Mouse (Mus musculus) gastrocnemius, postnatal 36 days (tissue): ENCODE measurements around the gene Npr3. TPM values are rescaled to one million over a fixed set of nuclear protein-coding genes. Genes with fewer than 3 reads are reported as not detected.
"Not testable (repeated sequence)": the region's sequence is repeated elsewhere in the genome, so short reads cannot be mapped to it uniquely, and the experiment has no call there.

Experiments
- DNase-seq, 2 experiments: peaks; one replicate each; pipeline ENCODE4 v3.0.0; 2022
- intact Hi-C: fragments of 180-260 bp; cut with DNase I; formaldehyde crosslinking; loops from one replicate; pipeline ENCODE4 v1.15.1; 2025
- total RNA-seq, 2 experiments: library from RNA; stranded (reverse); gene quantifications; 2 replicates each; pipeline ENCODE4 v1.2.3; 2021

The Npr3 gene
- total RNA-seq, 2 experiments from 2014 or later = 4.8 to 14.5 TPM

DNA sequence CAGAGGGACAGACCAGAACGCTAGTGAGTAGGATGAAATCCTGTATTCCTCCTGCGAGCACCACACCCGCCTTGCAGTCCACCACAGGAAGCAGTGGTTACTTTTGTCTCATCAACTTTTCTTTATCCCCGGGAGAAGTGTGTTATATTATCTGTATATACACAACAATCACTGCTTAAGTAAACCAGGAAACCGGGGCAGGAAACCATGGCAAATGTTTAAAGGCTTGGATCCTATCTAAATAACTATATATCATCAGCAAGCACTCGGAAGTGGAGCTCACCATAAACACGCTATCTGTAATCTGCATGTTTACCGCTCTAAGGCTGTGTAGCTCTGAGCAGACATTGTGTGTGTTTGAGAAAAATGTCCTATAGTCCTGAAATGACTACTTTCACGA lies 13.1 kb downstream of the Npr3 start:
- no peak for DNase-seq
- intact Hi-C loops = no loop called here

DNA sequence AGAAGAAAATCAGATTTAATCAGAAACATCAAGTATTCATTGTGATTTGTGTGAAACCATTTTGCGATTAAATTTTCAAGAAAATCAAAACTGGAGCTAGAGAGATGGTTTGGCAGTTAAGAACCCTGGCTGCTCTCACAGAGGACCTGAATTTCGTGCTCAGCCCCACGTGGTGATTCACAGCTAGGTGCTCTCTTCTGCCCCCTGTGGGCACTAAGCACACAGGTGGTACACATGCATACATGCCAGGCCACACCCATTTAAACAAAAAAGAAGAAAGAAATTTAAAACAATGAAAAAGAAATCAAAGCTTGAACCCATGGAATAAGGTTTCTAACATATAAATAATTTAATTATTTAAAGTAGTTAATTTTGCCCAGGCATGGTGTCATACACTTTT lies 15.7 kb downstream of the Npr3 start:
- intact Hi-C loops = no loop called here
- DNase-seq = no peak

DNA sequence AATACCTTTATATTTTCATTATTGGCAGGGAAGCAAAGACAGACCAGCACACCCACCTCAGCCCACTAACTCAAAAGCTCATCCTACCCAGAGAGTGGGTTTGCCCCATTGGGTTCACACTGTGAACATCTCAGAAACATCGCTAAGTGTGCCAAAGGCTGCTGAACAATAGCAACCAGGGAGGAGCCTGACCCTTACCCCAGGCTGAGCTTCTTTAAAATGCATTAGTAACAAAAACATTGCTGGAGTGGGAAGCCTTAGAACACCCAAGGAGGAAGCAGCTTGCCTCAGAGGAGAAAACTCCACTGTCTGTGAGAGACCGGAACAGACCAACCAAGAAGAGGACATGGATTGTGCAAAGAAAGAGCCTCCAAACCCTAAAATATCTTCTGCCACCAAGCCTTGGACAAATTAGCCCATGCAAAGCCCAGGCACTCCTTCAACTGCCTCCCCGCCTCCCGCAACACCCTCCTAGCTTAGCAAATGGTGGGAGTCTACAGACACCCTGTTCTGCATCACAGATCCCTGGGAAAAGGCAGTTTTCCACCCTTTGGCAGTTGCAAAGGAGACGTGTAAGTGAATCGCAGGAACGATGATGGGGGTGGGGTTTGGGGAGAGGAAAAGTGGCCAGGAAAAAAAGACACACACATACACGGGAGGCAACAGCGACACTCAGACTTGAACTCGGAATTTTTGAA lies 24.4 kb downstream of the Npr3 start:
- intact Hi-C loops = no loop called here
- DNase-seq = no peak

DNA sequence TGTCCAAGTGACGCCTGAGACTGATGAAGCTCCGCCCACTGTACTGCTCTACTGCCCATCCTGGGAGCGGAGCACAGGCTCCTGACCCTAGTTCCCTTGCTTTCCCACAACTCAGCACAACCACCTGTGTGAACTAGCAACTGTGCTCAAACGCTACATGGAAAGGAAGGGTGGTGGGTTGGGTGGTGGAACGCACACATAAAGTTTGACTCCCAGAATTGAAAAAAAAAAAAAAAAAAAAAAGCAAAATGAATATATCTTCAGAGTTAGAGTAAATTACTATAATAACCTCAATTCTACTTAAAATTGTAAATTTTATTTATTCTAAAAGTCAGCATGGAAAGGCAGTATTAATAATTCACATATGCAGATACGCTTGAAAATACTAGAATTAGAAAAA lies 25.3 kb downstream of the Npr3 start:
- intact Hi-C loops = no loop called here
- DNase-seq = no peak

DNA sequence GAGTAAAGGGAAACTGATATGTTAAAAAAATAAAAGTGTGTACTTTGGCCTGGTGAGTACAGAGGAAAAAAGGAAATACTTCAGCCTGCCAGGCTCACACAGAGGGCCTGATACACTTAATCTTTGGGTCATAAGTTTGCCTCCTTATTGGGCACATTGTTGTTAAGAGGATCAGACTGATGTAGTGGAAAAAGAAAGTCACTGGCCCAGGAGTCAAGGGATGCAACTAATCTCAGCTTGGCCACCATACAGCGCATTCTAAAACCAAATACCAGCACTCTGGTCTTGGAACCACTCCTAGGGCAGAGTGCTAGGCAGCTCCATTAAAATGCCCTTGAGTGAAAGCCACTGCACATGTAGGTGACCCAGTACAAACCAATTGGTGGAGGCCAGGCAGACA lies 28.8 kb downstream of the Npr3 start:
- intact Hi-C loops = no loop called here
- no peak for DNase-seq

DNA sequence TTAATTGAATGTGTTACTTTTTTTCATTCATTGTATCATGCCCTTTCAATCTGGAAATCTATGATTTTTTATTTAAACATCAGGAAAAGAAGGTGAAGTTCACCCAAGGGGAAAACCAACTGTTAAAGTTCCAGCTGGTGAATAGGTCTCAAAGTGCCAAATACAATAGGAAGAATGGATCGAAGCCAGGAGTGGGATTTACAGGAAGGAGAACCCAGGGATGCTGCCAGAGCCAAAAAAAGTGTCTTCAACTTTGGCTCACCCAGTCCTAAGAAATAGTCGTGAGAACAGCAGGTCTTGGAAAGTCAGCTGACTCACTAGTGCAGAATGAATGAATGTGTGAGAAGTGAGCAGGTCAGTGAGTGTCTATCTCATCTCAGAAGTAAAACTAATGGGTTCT lies 29.8 kb downstream of the Npr3 start:
- intact Hi-C loops = no loop called here
- DNase-seq = no peak

DNA sequence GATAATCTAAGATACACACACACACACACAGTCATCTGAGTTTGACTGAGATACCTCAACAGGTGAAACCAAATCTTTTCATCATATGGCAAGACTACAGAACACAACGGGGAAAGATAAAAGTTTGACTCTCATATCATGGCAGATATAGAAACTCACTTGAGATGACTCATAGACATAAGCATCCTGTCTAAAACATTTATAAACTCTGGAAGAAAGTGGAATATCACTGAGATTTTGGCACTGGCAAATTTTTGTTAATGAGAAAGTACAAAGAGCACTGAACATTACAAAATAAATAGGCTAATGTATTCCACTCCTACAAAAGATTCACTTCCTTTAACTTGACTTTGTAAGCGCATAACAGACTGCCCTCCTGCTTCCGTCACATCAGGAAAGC lies 40.2 kb downstream of the Npr3 start:
- intact Hi-C loops = no loop called here
- DNase-seq = no peak

DNA sequence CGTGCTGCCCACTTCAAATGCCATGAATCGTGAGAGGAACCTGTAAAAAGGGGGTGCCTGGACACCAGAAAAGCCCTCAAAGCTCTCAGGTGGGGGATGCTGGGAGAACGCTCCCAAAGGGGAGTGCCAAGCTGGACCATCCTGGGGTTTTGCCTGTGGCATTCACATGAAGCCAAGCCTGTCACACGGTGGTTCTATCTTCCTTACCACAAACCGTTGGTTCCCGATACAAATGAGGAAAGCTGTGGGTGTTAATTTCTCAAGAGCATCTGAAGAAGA lies 43.6 kb downstream of the Npr3 start:
- intact Hi-C loops = no loop called here
- no peak for DNase-seq

DNA sequence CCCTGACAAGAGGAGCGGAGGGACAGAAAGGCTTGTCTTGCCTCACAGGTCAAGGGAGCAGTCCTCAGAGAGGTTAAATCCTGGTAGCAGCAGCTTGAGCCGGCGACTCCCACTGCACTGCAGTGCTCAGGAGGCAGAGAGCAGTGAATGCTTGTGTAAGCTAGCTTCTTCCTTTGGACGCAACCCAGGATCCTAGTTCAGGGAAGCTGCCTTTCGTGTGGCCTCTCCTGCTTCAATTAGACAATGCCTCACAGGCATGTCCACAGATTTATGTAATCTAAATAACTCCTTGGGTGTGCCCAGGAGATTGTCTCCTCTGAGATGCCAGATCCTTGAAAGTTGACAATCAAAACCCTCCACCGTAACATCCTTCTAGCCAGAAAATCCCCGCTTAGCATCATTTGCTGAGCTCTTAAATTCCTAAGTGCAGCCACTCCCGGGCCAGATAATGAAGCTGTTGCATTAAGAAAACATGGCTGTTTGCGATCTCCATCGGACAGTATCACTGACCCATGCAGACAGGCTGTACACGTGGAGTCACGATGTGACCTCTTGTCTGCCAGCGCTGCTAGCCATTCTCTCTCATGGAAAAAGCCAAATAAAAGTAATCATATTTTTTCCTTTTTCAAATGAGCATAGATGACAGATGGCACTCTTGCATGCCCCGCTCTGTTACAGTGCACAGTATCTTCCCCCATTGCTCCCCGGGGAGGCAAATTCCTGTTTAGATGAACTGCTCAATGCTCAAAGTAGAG lies 44.1 kb downstream of the Npr3 start:
- intact Hi-C loops = no loop called here
- DNase-seq = no peak

DNA sequence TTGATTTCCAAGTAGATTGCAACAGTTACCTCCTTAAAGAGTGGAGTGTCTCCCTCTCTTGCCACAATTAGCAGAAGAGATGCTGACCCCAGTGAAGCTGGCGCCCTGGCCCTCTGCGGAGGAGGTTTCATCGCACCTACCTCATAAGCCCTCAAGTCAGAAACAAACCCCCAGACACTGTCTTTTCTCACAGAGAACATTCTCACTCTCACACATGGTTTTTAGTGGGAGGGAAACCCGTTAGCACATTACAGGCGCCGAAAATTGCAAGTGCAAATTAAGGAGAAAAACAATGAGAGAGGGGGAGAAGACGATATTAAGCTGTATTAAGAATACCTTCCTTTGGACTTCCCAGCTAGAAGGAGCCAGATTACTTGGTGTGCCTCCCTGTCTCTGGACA lies 44.8 kb downstream of the Npr3 start:
- intact Hi-C loops = no loop called here
- DNase-seq = no peak

DNA sequence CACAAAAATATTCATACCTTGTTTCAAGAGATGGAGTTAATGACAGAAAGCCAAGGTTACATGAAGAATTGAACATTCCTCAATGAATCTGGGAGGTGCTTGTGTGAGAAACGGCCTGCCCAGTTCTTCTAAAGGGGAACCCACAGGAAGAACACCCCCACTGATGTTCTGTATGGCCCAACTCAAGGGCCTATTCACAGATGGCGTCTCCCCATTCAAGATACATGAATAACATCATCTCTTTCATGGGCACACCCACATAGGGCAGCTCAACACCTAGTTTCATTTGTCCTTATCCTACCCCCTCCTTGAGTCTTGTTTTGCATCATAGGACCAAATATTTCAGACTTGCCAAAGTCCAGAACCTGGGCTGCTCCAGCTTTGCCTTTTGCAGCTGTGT lies 46.8 kb downstream of the Npr3 start:
- intact Hi-C loops = no loop called here
- no peak for DNase-seq

DNA sequence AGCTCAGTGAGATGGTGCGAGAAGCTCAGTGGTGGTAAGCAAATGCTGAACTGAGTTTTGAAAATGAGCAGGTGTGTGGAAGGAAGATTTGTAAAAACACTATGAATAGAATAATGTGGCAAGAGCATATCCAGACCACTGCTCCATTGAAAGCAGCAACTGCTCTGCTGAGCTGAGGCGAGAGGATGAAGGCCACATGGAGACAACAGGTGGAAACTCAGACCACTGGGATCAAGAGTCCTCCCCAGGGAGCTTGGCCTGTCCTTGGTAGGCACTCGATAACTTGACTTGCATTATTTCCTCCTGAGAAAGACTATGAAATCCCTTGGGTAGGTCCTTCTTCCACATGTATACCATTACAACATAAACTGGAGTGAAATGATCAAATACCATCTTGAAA lies 47.3 kb downstream of the Npr3 start:
- intact Hi-C loops = no loop called here

DNA sequence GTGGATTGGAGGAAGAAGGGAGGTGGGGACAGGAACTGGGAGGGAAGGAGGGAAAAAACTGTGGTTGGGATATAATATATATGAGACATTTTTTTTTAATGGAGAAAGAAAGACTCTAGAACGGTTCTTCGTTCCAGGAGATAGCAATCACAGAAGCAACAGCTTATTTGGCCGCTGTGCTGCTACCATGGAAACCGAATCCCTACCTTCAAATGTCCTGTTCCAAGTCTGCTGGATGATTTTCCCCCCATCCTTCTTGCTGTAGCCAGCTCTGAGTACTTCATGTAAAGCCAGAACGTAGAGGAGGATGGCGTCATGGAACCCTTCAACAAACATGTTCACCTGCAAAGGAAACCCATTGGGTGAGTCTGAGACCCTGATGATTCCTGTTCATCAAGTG lies 48.7 kb downstream of the Npr3 start:
- DNase-seq = no peak
- intact Hi-C loops = no loop called here

More for the DNA sequence above, 47.3 kb downstream of the Npr3 start:
- DNase-seq = no peak

DNA sequence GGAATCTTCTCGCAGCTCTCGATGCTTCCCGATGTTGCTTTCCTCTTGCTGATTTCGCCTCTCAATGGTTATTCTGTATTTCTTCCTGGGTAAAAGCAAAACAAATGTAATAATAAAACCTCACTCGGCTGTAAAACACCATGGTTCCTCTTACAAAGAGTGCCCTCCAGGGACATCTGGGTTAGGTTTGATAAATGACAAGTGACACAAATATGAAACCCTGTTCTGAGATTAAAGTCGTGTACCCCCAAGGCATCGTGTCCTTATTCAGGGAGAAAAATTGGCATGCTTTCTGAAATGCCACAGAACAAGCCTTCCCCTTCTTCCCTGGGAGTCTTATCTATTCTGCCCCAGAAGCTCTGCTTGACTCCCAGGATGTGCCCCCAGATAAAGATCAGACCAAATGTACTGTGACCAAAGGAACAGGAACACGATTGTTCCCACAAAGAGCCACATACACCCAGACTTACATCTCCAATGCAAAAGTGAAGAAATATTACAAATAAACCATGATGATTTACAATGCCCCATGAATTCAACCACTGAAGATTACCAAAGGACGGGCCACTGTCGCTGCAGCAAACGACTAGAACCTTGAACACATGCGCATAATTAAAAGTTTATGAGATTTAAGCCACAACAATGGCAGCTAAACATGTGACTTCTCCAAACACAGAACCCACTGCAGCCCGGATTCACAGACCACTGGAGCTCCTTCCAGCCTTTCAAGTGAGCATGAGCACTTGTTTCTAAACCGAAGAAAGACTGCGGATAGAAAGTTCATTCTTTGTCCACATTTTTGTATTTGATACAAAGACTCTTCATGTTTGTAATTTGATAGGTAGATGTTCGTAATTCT lies 61.7 kb downstream of the Npr3 start:
- intact Hi-C loops = no loop called here
- DNase-seq = no peak

DNA sequence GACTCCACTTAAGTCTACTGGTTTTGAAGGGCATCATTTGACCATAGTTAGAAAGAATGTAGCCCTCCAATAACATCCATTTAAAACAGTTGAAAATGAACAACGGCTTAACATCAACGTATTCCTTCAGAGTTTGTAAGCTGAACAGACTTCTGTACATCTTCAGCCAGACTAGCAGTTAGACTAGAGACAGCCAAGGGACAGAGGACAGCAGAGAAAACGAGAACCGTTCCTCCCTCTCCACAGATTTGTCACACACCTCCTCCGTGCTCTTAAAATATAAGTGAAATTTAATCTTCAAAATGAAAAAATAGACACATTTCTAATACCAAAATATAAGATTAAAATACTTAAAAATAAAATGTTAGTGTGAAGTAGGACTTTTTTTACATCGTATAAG lies 63.0 kb downstream of the Npr3 start:
- intact Hi-C loops = no loop called here
- no peak for DNase-seq

DNA sequence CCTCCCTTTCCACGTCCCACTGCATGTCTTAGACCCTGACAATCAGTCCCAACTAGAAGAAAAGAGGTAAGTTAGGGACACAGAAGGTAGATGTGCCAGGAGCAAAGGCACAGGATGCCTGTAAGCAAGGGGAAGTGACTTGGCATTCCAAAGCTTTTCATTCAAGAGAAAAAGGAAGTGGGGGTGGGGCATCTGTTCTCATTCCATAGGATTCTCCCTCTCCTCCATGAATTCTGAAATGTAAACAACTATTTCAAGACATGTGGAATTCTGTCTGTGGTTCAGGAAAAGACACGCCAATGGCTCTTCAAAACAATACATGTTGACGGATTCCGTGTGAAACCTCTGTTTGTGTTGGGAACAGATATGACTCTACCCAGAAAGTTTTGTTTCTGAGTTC lies 65.3 kb downstream of the Npr3 start:
- intact Hi-C loops = no loop called here
- no peak for DNase-seq

DNA sequence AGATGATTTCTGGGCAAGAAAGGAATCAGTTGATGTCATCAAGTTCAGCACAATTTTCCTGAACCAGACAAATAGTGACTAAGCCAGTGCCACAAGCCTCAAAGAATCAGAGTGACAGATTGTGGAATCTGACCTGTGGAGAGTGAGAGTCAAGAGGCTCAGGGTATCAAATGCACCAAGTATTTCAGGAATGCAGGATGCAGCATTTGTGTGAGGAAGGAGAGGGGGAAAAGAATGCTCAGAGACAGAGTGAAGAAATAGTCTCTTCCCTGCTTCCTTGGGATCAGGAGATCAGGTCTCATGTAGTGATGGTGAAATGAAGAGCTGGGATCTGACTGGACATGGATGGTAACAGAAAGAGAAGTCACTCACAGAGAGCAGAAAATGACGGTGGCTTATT lies 71.2 kb downstream of the Npr3 start:
- intact Hi-C loops = no loop called here

DNA sequence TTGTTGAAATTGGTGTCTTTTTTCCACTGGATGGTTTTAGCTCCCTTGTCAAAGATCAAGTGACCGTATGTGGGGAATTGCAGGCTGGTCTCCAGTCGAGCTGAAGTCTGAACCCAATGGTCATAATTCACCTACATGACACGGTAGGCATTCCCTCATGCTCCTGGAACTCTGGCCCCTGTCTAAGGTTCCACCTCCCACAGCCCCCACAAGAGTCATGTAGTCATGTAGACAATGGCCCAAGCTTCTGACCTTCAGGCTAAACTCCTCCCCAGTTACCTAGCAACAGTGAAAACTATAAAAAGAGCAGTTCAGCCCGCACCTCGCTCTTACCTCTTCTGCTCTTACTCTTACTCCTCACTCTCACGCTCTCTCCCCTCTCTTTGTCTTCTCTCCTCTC lies 84.7 kb downstream of the Npr3 start:
- DNase-seq, intact Hi-C loops: not testable (repeated sequence)

More for the DNA sequence above, 71.2 kb downstream of the Npr3 start:
- DNase-seq = no peak

DNA sequence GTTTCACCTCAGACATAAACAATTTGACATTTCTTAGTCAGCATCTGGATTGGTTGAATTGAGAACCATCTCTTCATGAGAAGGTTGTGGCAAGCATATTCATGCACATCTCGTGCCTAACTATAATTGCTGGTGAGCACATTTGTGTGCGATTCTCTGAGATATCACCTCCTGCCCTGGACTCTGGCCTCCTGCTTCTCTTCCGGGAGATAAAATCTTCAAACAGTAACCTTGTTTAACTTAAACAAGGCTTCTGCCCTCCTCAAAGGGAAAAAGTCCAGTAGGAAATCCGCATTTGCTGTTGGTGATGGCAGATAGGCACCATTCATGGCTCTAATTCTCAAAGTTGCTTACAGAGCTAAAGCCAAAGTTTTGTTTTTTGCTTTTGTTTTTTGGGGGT lies 91.5 kb downstream of the Npr3 start:
- intact Hi-C loops = no loop called here

DNA sequence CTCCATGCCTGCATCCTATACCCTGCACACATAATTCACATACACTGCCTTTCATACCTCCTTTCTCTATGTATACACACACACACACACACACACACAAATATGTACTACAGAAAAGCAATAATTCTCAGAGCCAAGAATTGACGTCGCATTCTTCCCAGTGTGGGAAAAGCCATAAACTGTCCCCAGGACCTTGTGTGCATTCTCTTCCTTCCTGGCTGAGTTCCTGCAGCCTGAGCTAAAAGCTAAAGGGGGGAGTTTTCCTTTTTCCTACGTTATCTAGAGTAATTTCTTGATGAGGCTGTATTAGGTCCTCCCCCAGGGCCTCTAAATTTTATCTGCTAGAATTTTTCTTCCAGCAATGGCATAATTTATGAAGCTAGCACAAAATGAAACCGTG lies 103.5 kb downstream of the Npr3 start:
- intact Hi-C loops = no loop called here
- DNase-seq = no peak

More for the DNA sequence above, 91.5 kb downstream of the Npr3 start:
- DNase-seq = no peak

DNA sequence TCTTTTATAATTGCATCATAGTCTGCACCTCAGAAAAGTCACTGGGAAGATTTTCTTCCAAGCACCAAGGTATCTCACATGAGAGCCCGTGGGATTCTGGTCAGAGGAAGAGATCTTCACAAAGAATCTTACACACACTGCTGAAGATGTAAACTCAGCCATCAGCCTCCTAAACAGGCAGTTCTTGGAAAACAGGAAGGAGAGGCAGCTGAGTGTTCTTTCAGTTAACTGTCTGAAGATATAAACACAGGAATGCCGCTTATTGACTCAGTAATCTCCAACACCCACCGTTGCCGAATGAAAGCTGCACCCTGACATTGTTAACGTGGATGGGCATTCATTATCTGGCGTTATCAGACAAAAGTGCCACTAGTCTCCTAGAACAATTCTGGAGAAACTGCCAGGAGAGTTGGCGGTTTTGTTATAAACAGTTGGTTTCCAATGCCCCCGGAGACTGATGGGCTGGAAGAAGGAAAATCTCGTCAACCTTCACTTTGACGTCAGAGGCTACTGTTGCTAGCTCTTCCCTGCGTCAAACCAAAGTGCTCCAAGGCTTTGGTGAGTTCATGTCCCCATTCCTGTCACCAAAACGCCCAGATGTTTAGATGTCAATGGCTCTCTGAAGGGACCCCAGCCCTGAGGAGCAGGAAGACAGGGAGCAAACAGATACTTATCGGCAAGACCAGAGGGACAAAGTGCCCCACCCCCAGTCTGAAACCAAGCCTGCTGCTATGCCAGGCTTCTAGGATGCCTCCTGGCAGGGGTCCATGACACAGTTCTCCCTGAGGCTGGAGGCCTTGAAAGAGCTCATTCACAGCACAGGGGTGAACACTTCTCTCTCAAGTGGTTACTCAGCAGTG lies 105.0 kb downstream of the Npr3 start:
- no peak for DNase-seq
- intact Hi-C loops = no loop called here
